Mouse (Mus musculus) liver, embryonic 15.5 days (tissue): ENCODE results near the gene Insl3. TPM values are rescaled to one million over a fixed set of nuclear protein-coding genes. Genes with fewer than 3 reads are reported as not detected.
"Not testable (repeated sequence)": the region's sequence is repeated elsewhere in the genome, so short reads cannot be mapped to it uniquely, and the experiment has no call there.

Experiments
- ATAC-seq: fragments of 200-750 bp; cut with Nextera tagmentation; 2 replicates; pipeline ENCODE4 v1.8.0; 2017; ENCODE audit warnings: moderate number of reproducible peaks, mild to moderate bottlenecking, moderate library complexity; ENCODE audit not compliant: insufficient read depth
- H3K27ac ChIP-seq: fragments of 300-500 bp; sonication (generic); replicated peaks from 2 replicates; pipeline ENCODE4 v1.5.1; 2015; ENCODE audit warnings: mild to moderate bottlenecking, inconsistent platforms
- H3K27me3 ChIP-seq: fragments of 300-500 bp; sonication (generic); 2 replicates; pipeline ENCODE4 v1.6.1; 2015; ENCODE audit warnings: mild to moderate bottlenecking, inconsistent platforms
- H3K36me3 ChIP-seq: fragments of 300-500 bp; sonication (generic); replicated peaks from 2 replicates; pipeline ENCODE4 v1.6.1; 2015; ENCODE audit warnings: moderate library complexity, mild to moderate bottlenecking, inconsistent platforms
- H3K4me1 ChIP-seq: fragments of 300-500 bp; sonication (generic); replicated peaks from 2 replicates; pipeline ENCODE4 v1.6.1; 2015; ENCODE audit warnings: inconsistent platforms
- H3K4me2 ChIP-seq: fragments of 300-500 bp; sonication (generic); 2 replicates; pipeline ENCODE4 v1.6.1; 2015; ENCODE audit warnings: moderate library complexity, mild to moderate bottlenecking, inconsistent platforms
- H3K4me3 ChIP-seq: fragments of 300-500 bp; sonication (generic); replicated peaks from 2 replicates; pipeline ENCODE4 v1.5.1; 2015; ENCODE audit warnings: mild to moderate bottlenecking, inconsistent platforms
- H3K9ac ChIP-seq: fragments of 300-500 bp; sonication (generic); 2 replicates; pipeline ENCODE4 v1.6.1; 2015; ENCODE audit warnings: moderate library complexity, mild to moderate bottlenecking, inconsistent platforms
- H3K9me3 ChIP-seq: fragments of 300-500 bp; sonication (generic); replicated peaks from 2 replicates; pipeline ENCODE4 v1.6.1; 2016; ENCODE audit warnings: inconsistent platforms
- WGBS: fragments of 180-500 bp; shearing (Covaris S2); methylation state at CpG from one replicate; pipeline ENCODE4 v1.1.7; 2015; ENCODE audit warnings: mixed read lengths; ENCODE audit not compliant: insufficient replicate concordance; 5-methylcytosine and 5-hydroxymethylcytosine counted together
- polyA plus RNA-seq: library from polyadenylated mRNA; unstranded; fragments of >200 nt; fragmentation: Nextera tagmentation; extraction: Ambion mirVana; gene quantifications from 2 replicates; pipeline ENCODE4 v1.2.1, GENCODE M21; 2015

Insl3 gene
- polyA plus RNA-seq, 1 experiment from 2014 or later: 3.0 TPM

DNA sequence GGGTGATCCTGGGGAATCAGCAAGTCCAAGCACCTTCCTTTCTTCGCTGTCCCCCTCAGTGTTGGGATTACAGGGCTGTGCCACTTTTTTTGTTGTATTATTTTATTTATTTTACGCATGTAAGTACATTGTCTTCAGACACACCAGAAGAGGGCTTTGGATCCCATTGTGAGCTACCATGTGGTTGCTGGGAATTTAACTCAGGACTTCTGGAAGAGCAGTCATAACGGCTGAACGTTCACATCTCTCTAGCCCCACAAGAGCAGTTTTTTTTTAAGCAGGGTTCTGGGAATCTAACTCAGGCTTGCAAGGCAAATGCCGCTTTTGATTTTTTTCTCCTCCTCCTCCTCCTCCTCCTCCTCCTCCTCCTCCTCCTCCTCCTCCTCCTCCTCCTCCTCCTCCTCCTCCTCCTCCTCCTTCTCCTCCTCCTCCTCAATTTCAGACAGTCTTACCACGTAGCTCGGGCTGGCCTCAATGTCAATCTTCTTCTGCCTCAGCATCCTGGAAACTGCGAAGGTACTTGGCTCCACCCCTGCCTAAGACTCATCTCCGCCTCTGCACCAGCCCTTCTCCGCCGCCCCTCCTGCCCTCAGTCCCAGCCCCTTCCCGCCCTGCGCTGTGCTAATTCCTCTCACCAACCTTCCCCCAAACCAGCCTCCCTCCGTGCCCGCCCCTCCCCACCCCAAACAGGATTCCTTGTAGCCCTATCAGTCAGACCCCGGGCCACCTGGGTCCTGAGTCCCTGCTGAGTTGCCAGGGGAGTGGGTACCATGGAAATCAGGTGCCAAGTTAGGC, 40.0 kb downstream of the Insl3 start:
- H3K9ac ChIP-seq: no peak overlapping the region
- H3K4me2 ChIP-seq: peak overlapping the region; percentile 63
- H3K9me3 ChIP-seq: no peaks in the 10 kb centered on the region
- H3K4me3 ChIP-seq: peak overlapping the region; percentile 34
- no peak overlapping the region for H3K27ac ChIP-seq
- H3K4me1 ChIP-seq: peaks cover 36% of the 10 kb centered on the region
- WGBS: 2% methylated on average over 16 of the region's 16 CpGs
- no peaks in the 10 kb centered on the region for H3K36me3 ChIP-seq
- H3K27me3 ChIP-seq: peaks cover 24% of the 10 kb centered on the region
- no peak for ATAC-seq

GRCm38 (mm10) chr8:71731652-71732230, 42.7 kb downstream of the Insl3 start:
- WGBS: 28% methylated on average over 3 of the region's 3 CpGs
- Histone ChIP-seq H3K36me3 (no peaks in the 10 kb centered on the region), H3K4me3 (no peak overlapping the region), H3K4me1 (peaks cover 12% of the 10 kb centered on the region), H3K9me3 (no peaks in the 10 kb centered on the region), H3K4me2 (no peak overlapping the region), H3K9ac (no peak overlapping the region), H3K27me3 (peaks cover 10% of the 10 kb centered on the region), H3K27ac (no peak overlapping the region)
- no peak for ATAC-seq

GRCm38 (mm10) chr8:71738316-71738715, 49.3 kb downstream of the Insl3 start:
- H3K4me2 ChIP-seq, H3K36me3 ChIP-seq, H3K9ac ChIP-seq, H3K9me3 ChIP-seq, H3K4me3 ChIP-seq, H3K4me1 ChIP-seq, H3K27ac ChIP-seq, H3K27me3 ChIP-seq, ATAC-seq: not testable (repeated sequence)

Other genes with a start within 250 kb of the Insl3 start
- gene Abhd8, start 225.6 kb upstream of the Insl3 start, polyA plus RNA-seq: 9.1 and 9.2 TPM in 2 replicates
- gene Mrpl34, start 224.3 kb upstream of the Insl3 start, polyA plus RNA-seq: 81.2 and 96.6 TPM in 2 replicates
- gene Dda1, start 220.0 kb upstream of the Insl3 start, polyA plus RNA-seq: 38.3 and 42.6 TPM in 2 replicates
- 0.15 and 0.20 TPM in 2 replicates for gene Ano8, start 203.3 kb upstream of the Insl3 start, polyA plus RNA-seq
- gene Gtpbp3, start 201.1 kb upstream of the Insl3 start, polyA plus RNA-seq: 4.2 and 5.1 TPM in 2 replicates
- gene Plvap, start 177.5 kb upstream of the Insl3 start, polyA plus RNA-seq: 22.4 and 23.9 TPM in 2 replicates
- 0.06 and 0.14 TPM in 2 replicates for gene Ccdc194, start 163.5 kb upstream of the Insl3 start, polyA plus RNA-seq
- gene Bst2, start 151.8 kb upstream of the Insl3 start, polyA plus RNA-seq: 35.3 and 37.3 TPM in 2 replicates
- gene Mvb12a, start 146.3 kb upstream of the Insl3 start, polyA plus RNA-seq: 31.6 and 35.2 TPM in 2 replicates
- gene Tmem221, start 130.3 kb upstream of the Insl3 start, polyA plus RNA-seq: 0.50 and 0.94 TPM in 2 replicates
- 0.09 TPM in 1 of 2 replicates, not detected in the other for gene Nxnl1, start 122.6 kb upstream of the Insl3 start, polyA plus RNA-seq
- gene Slc27a1, start 120.3 kb upstream of the Insl3 start, polyA plus RNA-seq: 2.3 and 3.0 TPM in 2 replicates
- 90.7 and 92.8 TPM in 2 replicates for gene Pgls, start 97.0 kb upstream of the Insl3 start, polyA plus RNA-seq
- gene Fam129c, start 91.6 kb upstream of the Insl3 start, polyA plus RNA-seq: 0.99 and 1.4 TPM in 2 replicates
- 23.0 and 25.6 TPM in 2 replicates for gene Colgalt1, start 78.2 kb upstream of the Insl3 start, polyA plus RNA-seq
- 0.16 and 0.20 TPM in 2 replicates for gene Unc13a, start 17.5 kb upstream of the Insl3 start, polyA plus RNA-seq
- gene Jak3, start 12.9 kb upstream of the Insl3 start, polyA plus RNA-seq: 6.4 and 6.9 TPM in 2 replicates
- gene B3gnt3, start 12.6 kb downstream of the Insl3 start, polyA plus RNA-seq: 4.1 and 5.2 TPM in 2 replicates
- gene Fcho1, start 36.5 kb downstream of the Insl3 start, polyA plus RNA-seq: 23.0 and 25.0 TPM in 2 replicates
- gene Zfp709, start 192.8 kb downstream of the Insl3 start, polyA plus RNA-seq: 1.8 and 1.9 TPM in 2 replicates
- gene Zfp882, start 219.4 kb downstream of the Insl3 start, polyA plus RNA-seq: 0.94 and 1.1 TPM in 2 replicates
- gene Zfp617, start 219.4 kb downstream of the Insl3 start, polyA plus RNA-seq: 7.8 and 8.6 TPM in 2 replicates